In the genomic region with DNA sequence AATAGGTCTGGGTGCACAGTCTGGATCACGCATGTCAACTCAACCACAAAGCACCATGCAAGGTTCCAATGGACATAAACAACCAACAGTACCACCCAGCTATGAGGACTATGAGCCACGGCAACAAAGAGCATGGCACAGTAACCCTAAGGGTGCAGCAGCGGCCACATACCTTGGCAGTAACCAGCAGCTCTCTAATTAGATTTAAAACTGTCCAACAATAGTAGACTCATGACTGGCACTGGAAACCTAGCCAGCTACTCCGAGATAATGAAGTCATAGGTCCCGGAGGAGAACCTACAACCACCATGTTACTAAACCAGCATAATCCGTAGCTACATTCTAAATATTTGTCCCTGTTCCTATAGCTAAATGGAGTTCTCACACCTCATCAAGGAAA, we compare ENCODE assay signal across 28 mouse cellular contexts. TPM values are rescaled to one million over a fixed set of nuclear protein-coding genes. Genes with fewer than 3 reads are reported as not detected.
"Had no signal": no experiment of that assay in that cellular context is flagged by ENCODE, and none has a peak within 500 bp of the region (broad histone marks: within the 10 kb centered on the region; RNA-seq: fewer than 3 reads in every experiment).

No protein-coding gene starts in this region.

- H3K36me3 ChIP-seq: heart, embryonic 13.5 days; heart, embryonic 15.5 days; hindbrain, embryonic 10.5 days; hindbrain, embryonic 12.5 days; intestine, embryonic 15.5 days; limb, embryonic 10.5 days; limb, embryonic 12.5 days; liver, embryonic 13.5 days; liver, embryonic 15.5 days had no signal

- H3K27me3 ChIP-seq: intestine, embryonic 15.5 days; liver, embryonic 13.5 days; liver, embryonic 15.5 days had no signal

- H3K9me3 ChIP-seq: heart, embryonic 13.5 days; heart, embryonic 15.5 days; hindbrain, embryonic 10.5 days; hindbrain, embryonic 12.5 days; intestine, embryonic 15.5 days; limb, embryonic 10.5 days; limb, embryonic 12.5 days; liver, embryonic 13.5 days; liver, embryonic 15.5 days had no signal

- DNase-seq: gastrocnemius, adult 2 months; gastrocnemius, postnatal 10 days; gastrocnemius, postnatal 25 days; heart, postnatal 36 days; kidney, adult 18-20 months; kidney, adult 8-10 months; kidney, postnatal 10 days; kidney, postnatal 25 days; kidney, postnatal 4 days; liver; liver, embryonic 13.5 days; liver, postnatal 0 days had no signal

- H3K4me3 ChIP-seq: gastrocnemius, adult 2 months; heart, embryonic 13.5 days; heart, embryonic 15.5 days; hindbrain, embryonic 10.5 days; hindbrain, embryonic 12.5 days; intestine, embryonic 15.5 days; layer of hippocampus, adult 2 months; left cerebral cortex, adult 2 months; limb, embryonic 10.5 days; limb, embryonic 12.5 days; liver, embryonic 13.5 days; liver, embryonic 15.5 days had no signal

- H3K27ac ChIP-seq: gastrocnemius, adult 2 months; heart, embryonic 13.5 days; heart, embryonic 15.5 days; hindbrain, embryonic 10.5 days; hindbrain, embryonic 12.5 days; hindbrain, embryonic 14.5 days; intestine, embryonic 15.5 days; layer of hippocampus, adult 2 months; left cerebral cortex, adult 2 months; limb, embryonic 10.5 days; limb, embryonic 12.5 days; liver, embryonic 13.5 days; liver, embryonic 15.5 days had no signal

- H3K4me1 ChIP-seq: heart, embryonic 15.5 days; intestine, embryonic 15.5 days; liver, embryonic 13.5 days; liver, embryonic 15.5 days had no signal

RNA-seq across cellular contexts. Expression of a gene that starts 24.8 kb away (rescaled TPM):
- total RNA-seq: granulocyte monocyte progenitor cell, adult 5-6 weeks had no signal
- polyA plus RNA-seq: inflammation-experienced regulatory T-cells, adult 6 months; liver, embryonic 11.5 days; liver, embryonic 13.5 days; liver, embryonic 15.5 days had no signal

RNA-seq across cellular contexts. Expression of a gene that starts 55.3 kb away (rescaled TPM):
- total RNA-seq: granulocyte monocyte progenitor cell, adult 5-6 weeks; left cerebral cortex, postnatal 36 days had no signal
- polyA plus RNA-seq: hindbrain, embryonic 10.5 days; hindbrain, embryonic 16.5 days; inflammation-experienced regulatory T-cells, adult 6 months had no signal
